Mouse (Mus musculus): Measurements from ENCODE around the gene Tmcc3.

Gene Tmcc3

GRCm38 (mm10) chr10:94332358-94333137 lies 20.8 kb downstream of the Tmcc3 start:
- DNase-seq (ENCODE audit: low spot score in 2 of 2): no peak

GRCm38 (mm10) chr10:94333328-94333727 lies 21.6 kb downstream of the Tmcc3 start:
- DNase-seq (ENCODE audit: low spot score in 2 of 2): no peak

- DNase-seq (ENCODE audit: low spot score in 2 of 2): no peak
Observed at GRCm38 (mm10) chr10:94335047-94335446, 23.3 kb downstream of the Tmcc3 start.

- DNase-seq (ENCODE audit: low spot score in 2 of 2): no peak
Observed at GRCm38 (mm10) chr10:94336071-94336470, 24.3 kb downstream of the Tmcc3 start.

GRCm38 (mm10) chr10:94341501-94341900 lies 29.8 kb downstream of the Tmcc3 start:
- DNase-seq (ENCODE audit: low spot score in 2 of 2): no peak

- no peak for DNase-seq (ENCODE audit: low spot score in 2 of 2)
Observed at GRCm38 (mm10) chr10:94342256-94342655, 30.5 kb downstream of the Tmcc3 start.

GRCm38 (mm10) chr10:94343581-94343980 lies 31.8 kb downstream of the Tmcc3 start:
- DNase-seq (ENCODE audit: low spot score in 2 of 2): no peak

- no peak for DNase-seq (ENCODE audit: low spot score in 2 of 2)
Observed at GRCm38 (mm10) chr10:94344631-94345417, 33.1 kb downstream of the Tmcc3 start.

- no peak for DNase-seq (ENCODE audit: low spot score in 2 of 2)
Observed at GRCm38 (mm10) chr10:94345509-94346252, 33.9 kb downstream of the Tmcc3 start.

- no peak for DNase-seq (ENCODE audit: low spot score in 2 of 2)
Observed at GRCm38 (mm10) chr10:94346596-94346995, 34.8 kb downstream of the Tmcc3 start.

- DNase-seq (ENCODE audit: low spot score in 2 of 2): no peak
Observed at GRCm38 (mm10) chr10:94347296-94347695, 35.5 kb downstream of the Tmcc3 start.

- no peak for DNase-seq (ENCODE audit: low spot score in 2 of 2)
Observed at GRCm38 (mm10) chr10:94347959-94348358, 36.2 kb downstream of the Tmcc3 start.

- DNase-seq (ENCODE audit: low spot score in 2 of 2): no peak
Observed at GRCm38 (mm10) chr10:94350207-94350606, 38.5 kb downstream of the Tmcc3 start.

- no peak for DNase-seq (ENCODE audit: low spot score in 2 of 2)
Observed at GRCm38 (mm10) chr10:94350896-94351661, 39.3 kb downstream of the Tmcc3 start.

- no peak for DNase-seq (ENCODE audit: low spot score in 2 of 2)
Observed at GRCm38 (mm10) chr10:94352172-94352876, 40.6 kb downstream of the Tmcc3 start.

GRCm38 (mm10) chr10:94352877-94353853 lies 41.4 kb downstream of the Tmcc3 start:
- DNase-seq (ENCODE audit: low spot score in 2 of 2): no peak

- no peak for DNase-seq (ENCODE audit: low spot score in 2 of 2)
Observed at GRCm38 (mm10) chr10:94354005-94354404, 42.3 kb downstream of the Tmcc3 start.

- DNase-seq (ENCODE audit: low spot score in 2 of 2): no peak
Observed at GRCm38 (mm10) chr10:94354427-94354826, 42.7 kb downstream of the Tmcc3 start.

- DNase-seq (ENCODE audit: low spot score in 2 of 2): no peak
Observed at GRCm38 (mm10) chr10:94356504-94357169, 44.9 kb downstream of the Tmcc3 start.

Data from urinary bladder, postnatal 36 days (tissue).